Mouse (Mus musculus): ENCODE data around the gene Capzb. TPM values are rescaled to one million over a fixed set of nuclear protein-coding genes. Genes with fewer than 3 reads are reported as not detected.

The Capzb gene
- total RNA-seq, 2 experiments from 2014 or later, result 418 to 433 TPM

DNA sequence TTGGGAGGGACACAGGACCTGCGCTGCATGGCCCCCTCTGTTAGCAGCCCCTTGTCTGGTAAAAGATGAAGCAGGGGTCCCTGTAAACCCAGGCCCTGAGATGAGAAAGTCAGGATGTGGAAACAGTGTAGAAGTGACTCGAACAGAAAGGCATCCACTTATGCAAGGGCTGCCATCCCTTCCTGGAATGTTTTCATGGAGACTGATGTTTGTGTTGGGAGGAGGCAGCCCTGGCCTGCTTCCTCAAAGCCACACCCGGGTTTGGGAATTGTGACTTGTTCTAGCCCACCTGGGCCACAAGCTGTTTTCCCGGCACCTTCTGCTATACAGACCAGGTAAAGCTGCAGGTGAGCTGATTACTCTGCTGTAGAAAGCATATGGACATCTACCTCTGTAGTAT, 63.4 kb downstream of the Capzb start:
- DNase-seq, result no peak
- intact Hi-C loops (cut with DNase I), result no loop called here

DNA sequence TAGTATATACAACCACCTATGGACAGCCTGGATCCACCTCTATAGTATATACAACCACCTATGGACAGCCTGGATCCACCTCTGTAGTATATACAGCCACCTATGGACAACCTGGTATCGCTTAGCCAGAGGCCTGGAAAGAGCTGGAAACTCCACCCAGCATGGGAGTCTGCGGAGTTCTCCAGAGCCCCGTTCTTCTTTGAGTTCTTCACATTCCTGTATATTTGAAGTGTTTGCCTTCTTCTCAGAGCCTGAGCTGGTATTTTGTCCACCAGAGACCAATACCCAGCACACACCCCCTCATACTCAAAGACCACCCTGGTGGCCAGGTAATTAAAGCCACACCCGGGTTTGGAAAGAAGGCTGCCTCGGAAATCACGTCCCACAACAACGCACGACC, 64.0 kb downstream of the Capzb start:
- intact Hi-C loops (cut with DNase I), result no loop called here
- DNase-seq, result no peak

DNA sequence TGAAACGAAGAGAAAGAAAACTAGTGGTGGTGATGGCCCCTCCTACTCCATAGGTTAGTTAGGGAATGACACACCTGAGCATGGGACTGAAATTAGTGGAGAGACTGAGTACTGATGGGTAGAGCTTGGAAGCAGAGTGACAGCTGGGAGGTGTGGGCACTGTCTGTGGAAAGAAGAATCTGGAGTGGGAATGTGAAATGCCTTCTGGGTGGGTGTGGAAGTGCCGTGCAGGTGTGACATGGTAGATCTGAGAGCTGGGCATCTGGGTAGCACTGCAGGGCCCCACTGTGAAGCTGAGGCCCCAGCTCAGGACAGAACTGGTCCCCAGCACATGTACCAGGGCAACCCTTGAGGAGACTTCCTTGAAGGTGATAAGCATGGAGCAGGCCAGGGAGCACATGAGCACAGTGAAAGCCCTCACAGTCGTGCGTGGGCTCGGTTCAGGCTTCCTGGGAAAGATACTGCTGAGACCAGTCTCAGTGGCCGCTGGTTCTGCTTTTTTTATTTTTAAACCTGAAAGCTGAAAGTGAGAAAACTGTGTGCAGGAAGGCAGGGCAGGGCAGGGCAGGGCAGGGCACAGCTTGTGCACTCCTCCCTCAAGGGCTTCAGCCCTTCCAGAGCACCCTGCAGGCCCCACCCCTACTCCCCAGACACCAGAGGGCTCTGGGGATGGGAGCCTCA, 66.1 kb downstream of the Capzb start:
- no peak for DNase-seq
- intact Hi-C loops (cut with DNase I), result no loop called here

DNA sequence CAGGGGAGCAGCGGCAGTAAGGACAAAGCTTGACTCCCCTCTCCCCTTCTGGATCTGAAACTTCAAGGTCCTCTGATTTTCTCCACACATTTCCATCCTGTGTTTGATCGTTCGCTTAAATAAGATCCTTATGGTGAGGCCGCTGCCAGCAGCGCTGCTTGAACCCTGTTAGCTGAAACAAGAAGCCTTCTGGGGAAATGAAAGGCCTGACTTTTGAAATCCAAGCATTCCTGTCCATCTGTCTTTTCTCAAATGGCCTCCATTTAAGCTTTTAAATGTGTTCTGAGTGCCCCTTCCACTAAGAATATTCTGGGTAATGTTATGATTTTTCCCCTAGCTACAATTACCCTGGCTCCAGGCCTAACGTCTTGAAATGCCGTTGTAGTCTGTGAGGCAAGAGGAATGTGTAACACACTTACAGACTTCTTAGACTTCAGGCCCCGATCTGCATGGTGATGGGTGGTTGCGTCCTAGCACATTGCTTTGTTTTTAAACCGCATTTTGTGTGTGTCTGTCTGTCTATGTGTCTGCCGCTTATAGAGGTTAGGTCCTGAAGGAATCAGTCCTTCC, 66.7 kb downstream of the Capzb start:
- intact Hi-C loops (cut with DNase I), result no loop called here
- DNase-seq, result no peak

DNA sequence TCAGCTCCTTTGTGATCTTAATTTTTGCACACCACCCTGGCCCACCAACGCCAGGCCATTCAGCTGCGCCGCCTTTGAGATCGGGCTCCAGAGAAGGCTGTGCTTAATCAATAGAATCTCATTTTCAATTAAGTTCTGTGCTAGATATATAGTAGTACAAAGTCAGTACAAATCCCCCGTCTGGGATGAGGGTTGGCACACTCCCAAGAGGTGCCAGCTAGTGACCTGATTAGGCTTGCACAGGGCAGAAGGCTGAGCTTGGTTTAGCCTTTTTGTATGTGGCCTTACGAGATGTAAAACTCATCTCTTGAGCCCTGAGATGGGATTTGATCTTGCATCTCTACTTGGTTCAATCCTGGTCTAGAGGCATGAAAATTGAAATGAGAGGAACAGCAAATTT, 70.3 kb downstream of the Capzb start:
- no peak for DNase-seq
- intact Hi-C loops (cut with DNase I), result no loop called here

DNA sequence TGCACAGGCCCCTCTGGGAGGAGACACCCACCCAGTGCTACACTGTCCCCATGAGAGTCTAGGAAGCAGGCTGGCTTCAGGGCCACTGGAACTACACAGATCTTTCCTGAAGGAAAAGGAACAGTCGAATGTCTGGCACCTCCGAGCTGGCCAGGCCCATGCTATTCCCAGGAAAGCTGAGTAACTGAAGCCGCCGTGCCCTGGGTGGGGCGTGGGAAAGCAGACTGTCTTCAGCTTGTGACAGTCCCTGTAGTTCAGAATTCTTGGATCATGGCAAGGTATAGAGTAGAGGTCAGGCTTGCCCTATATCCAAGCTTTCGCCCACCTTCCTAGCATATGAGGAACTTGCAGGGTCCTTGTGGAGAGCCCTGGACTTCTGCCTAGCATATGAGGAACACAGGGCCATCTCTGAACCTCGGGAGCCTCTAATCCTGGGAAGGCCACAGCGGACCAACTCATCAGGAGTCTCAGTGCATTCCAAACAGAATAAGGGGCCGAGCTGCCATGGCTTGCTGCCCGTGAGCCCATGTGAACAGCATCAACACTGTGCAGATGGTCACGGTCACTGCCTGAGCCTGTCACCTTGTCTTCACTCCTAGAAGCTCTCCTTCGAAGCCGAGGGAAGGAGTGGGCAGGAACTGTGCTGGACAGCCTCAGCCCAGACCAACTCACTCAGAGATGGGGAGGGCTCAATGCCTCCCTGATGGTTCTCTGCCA, 73.2 kb downstream of the Capzb start:
- intact Hi-C loops (cut with DNase I), result no loop called here
- no peak for DNase-seq

DNA sequence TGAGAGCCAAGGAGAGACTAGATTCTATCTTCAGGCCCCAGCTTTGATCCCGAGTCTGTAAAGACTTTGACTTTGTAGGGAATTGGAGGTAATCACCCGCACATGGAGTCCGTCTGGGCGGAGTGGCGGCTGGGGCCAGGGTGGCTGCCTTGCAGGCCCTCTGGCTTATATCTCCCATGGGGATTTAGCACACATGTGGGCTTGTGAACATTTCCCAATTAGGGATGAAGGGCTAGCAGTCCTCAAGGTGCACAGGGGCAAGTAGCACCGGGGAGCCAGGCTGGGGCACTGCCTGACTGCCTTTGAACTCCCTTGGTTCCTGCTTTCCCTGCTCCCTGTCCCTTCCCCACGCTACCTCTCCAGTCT, 73.8 kb downstream of the Capzb start:
- intact Hi-C loops (cut with DNase I), result no loop called here

DNA sequence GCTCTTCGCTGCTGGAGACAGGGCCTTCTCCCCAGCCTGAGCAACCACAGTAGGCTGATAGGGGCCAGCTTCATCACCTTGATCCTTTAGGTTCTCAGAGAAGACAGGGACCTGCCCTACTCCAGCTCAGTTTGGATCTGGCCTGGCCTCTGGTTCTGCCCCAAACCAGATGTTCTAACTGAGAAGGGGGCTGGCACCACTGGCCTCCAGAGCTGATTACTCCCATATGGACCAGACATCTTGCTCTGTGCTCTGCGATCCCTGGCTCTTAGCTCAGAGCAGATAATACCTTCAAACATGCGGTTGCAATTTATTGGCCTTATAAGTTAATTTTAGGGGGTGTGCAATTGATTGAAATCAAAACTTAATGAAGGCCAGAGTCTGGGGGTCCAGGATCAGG, 74.6 kb downstream of the Capzb start:
- DNase-seq, result no peak
- intact Hi-C loops (cut with DNase I), result no loop called here

More for the DNA sequence above, 73.8 kb downstream of the Capzb start:
- DNase-seq, result no peak

DNA sequence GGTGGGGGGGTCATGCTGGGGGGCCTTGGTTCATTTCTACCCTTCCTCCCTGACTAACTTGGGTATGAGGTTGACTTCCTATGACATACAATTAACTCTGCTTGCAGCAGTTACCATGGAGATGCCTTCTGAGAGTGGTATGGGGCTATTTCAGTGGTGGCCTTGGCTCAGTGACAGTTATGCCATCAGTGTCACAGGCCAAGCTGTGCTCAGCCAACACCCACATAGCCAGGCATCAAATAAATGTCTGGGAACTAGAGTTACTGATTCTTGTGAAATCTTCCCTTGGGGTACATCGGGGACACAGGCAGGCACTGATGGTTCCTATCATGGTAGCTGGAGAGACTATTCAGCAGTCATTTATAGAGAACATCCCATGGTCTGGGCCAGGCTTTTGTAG, 75.5 kb downstream of the Capzb start:
- DNase-seq, result no peak
- intact Hi-C loops (cut with DNase I), result no loop called here

DNA sequence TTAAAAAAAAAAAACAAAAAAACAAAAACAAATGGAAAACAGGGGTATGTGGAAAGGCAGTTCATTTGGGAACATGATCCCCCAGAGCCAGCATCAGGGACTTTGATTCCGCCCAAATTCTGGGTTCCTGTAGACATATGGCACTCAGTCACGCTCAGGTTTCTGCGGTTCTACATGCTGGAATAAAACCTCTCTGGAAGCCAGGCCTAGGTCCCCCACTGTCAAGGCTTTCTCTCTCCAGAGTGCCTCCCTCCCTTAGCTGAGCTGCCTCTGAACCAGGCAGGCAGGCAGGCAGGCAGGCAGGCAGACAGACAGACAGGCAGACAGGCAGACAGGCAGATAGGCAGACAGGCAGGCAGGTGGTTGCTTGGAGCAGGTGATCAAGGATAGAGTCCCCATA, 77.5 kb downstream of the Capzb start:
- DNase-seq, result no peak
- intact Hi-C loops (cut with DNase I), result no loop called here

DNA sequence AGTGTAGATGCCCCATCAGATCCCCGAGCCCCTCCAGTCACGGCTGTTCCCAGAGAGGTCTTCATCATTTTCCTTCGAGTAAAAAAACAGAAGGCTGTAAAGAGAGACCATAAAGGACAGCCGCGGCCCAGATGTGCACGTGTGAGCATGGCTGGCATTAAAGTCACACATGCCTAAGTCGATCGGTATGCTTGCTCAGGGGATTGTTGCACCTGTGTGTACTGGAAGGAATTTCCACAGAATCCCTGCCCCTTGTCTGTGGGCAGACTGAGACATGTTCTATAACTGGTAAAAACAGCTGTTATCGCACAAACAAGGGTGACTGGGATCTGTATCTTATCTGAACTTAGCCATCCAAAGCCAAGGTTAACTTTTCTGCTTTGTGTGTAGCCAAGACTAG, 78.9 kb downstream of the Capzb start:
- DNase-seq, result no peak
- intact Hi-C loops (cut with DNase I), result no loop called here

DNA sequence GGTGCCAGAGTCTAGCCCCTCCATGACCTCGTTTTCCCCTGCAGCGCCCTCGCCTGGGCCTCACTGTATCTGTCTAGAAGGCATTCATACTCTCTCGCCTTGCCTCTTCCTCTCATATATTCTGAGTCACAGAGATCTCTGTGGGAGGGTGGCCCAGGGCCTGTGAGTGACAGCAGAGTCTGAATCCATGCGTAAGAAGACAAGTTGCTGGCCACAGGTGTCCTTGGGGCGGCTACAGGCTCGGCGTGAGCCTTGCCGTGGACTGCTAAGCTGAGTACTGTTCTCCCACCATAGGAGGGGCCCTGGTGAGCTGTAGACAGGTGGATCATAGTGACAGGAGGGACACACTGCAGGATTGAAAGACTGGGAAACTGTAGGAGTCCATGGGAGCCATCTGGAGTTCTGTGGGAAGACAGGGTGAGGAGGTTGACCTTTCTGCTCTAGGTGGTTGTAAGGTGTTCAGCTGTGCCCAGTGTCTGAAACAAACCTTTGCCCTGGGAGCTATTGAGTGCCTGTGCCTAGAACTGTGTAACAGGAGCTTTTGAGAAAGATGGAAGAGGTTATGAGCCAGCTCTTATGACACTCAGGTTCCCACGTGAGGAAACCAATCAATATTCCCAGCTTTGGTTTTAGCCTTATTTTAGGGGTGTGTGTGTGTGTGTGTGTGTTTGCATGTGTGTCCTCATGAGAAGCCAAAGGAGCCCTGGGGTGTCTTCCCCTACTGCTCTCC, 80.4 kb downstream of the Capzb start:
- DNase-seq, result no peak
- intact Hi-C loops (cut with DNase I), result no loop called here

DNA sequence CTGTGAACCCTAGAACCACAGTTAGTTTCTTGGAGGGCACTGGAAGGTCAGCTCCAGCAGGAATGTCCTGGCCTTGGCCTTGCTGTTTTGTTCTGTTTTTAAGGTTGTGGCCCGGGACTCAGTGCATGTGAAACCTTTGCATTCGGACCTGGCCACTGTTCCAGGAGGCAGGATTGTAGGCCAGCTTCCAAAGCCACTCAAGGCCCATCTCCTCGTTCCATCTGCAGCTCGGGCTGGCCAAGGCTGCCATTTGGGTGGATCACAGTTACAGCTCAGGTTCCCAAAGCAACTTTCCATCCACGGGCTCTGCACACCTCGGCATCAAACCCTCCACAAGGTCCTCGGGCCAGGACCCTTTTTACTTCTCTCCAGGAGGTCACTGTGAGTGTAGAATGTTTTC, 81.9 kb downstream of the Capzb start:
- DNase-seq, result no peak
- intact Hi-C loops (cut with DNase I), result no loop called here

DNA sequence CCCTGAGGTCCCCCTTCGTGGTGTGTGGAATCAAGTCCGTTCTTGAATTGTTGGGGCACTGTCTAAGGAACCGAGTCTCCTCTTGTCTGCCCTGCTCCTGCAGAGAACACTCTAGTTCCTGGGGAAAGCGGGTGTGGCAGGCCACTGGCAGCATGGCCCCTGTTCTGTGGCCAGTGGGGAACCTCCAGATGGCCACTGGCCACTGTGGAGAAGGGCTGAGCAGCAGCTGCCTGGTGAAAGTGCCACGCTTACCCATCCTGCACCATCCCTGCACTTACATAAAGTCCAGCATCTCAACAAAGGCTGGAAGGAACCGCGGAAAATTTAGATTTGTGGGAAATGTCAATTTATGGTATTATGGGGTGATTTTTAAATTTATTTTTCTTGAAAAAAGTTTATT, 83.7 kb downstream of the Capzb start:
- no peak for DNase-seq
- intact Hi-C loops (cut with DNase I), result no loop called here

DNA sequence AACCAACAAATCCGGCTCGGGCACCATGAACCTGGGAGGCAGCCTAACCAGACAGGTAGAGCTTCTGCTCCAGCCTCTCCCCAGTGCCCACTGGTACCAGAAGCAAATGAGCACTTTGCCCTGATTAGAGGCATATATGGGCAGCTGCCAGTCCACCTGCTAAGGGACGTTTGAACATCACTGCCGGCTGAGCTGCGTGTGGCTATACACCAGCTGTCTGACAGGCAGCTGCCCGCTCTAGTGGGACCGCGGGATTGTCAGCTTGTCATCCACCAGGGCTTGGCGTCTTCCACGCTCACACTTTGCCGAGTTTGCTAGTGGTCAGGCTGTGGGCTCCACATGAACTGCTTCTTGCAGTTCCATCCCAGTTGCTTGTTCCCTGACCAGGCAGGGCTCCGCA, 87.8 kb downstream of the Capzb start:
- intact Hi-C loops (cut with DNase I), result no loop called here
- DNase-seq, result no peak

DNA sequence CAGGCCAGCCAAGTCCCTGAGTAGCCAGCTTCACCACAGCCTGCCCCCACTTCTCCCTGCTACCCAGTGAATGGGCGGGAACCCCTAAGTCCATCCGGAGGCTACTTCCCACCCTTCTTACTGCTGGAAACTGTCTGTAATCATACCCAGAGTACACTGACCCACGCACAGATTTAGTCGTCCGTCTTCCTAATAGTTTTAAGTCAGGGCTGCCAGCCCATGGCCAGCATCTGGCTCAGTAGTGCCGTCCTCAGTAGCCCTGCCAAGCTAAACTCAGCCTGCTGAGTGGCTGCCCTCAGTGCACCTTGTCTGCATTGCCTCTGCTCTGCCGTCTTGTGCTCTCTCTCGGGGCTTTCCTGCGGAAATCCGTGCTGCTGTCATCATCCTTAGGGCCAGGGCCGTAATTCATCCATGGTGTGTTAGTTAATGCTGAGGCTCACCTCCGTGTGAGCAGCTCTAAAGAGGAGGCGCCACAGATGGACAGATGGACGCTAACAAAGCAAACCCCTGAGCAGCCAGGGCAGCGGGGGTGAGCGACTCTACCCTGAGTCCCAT, 89.2 kb downstream of the Capzb start:
- intact Hi-C loops (cut with DNase I), result no loop called here

DNA sequence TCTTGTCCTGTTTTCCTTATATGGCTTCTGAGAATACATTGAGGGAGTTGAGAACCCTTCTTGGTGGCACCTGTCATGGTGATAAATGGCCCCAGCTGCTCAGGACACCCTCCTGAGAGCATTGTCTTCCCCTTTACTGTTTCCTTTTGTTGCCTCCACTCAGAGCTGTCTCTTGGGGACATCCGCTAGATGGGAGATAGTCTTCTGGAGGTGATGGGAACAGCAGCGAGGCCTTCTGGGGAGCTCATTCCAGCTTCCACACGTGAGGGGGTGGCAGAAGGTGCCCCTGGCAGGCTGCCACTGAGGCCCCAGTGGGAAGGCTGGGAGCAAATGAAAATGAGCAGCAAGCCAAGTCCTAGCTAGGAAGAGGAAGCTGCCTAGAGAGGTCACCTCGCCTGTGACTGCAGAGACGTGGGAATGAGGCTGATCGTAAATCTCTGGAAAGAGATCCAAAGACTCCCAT, 90.3 kb downstream of the Capzb start:
- DNase-seq, result peak; percentile 30 to 32
- intact Hi-C loops (cut with DNase I), result no loop called here

More for the DNA sequence above, 89.2 kb downstream of the Capzb start:
- DNase-seq, result no peak

DNA sequence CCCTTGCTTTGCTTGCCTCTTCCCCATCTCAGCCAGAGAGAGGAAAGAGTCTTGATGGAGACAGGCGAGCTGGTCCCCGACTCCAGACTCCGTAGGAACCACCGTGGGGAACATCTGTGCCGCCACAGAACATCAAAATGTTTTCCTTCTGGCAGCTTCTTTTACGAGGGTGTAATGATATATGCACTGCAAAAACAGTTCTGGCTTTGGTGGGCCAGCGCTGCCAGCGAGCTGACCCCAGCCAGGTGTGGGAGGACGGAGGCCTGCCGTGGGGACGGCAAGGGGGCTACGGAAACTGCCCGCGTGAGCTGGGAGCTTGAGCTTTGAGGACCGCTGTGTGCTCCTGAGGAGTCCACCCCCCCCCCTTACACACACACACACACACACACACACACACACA, 92.2 kb downstream of the Capzb start:
- intact Hi-C loops (cut with DNase I), result loop anchor here (5.0 kb wide), 1 partner anchor 52 kb away; no protein-coding TSS in a partner anchor
- DNase-seq, result no peak

DNA sequence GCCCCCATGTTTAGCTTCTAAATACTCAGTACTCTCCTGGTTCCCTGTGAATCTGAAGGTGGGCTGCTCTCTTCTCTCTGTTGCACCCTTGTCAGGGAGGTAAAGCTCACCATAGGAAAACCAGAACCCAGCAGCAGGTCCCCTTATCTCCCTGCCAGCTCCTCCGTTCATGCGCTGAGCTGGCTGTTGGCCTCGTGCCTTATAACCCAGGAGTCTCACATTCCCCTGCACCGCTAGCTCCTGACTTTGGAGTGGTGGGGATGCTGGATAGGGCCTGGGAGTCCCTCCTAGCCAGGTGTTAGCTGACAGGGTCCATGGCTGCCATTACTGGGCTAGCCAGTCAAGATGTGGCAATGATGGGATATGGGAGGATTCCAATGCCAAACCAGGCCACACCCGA, 93.5 kb downstream of the Capzb start:
- DNase-seq, result peak in 1 of 2 experiments; percentile 34
- intact Hi-C loops (cut with DNase I), result loop anchor here (5.0 kb wide), 1 partner anchor 51 kb away; no protein-coding TSS in a partner anchor

DNA sequence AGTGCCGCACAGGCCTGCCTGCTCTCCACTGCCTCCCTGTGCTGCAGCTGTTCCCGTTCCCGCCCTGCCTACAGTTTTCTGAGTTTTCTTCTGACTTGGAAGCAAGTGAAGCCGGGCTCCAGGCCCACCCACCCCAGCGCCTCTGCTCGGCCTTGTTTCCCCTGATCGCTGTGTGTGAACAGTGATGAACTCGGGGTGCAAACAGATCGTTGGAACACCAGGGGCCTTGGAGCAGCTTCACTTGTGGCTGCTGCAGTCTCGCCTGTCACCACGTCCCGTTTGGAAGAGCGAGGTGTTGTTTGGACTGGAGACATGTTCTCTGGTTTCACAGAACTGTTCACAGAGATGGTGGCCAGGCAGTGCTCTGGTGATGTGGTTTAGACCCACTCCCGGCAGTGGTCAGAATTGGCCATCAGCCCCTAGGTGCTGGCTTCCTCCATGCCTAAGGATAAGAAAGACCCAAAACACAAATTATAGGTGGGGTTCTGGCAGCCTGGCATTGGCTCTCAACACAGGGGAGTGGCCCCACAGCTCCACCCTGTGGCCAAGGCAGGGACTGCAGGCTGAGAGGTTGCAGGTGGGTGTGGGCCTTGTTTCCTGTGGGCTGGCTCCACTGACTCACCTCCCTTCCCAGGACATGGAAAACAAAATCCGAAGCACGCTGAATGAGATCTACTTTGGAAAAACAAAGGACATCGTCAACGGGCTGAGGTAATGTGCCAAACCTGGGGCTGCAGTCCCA, 94.6 kb downstream of the Capzb start:
- intact Hi-C loops (cut with DNase I), result loop anchor here (1.0 to 5.0 kb wide), 2 partner anchors 50 to 201 kb away; no protein-coding TSS in a partner anchor
- peak; percentile 87 to 92 for DNase-seq
